Mouse (Mus musculus): ENCODE measurements at regions not wholly inside any gene's neighbourhood (a gene's known extent, or its start where the extent isn't known, plus 50 kb on each side); places are given as distances from the start of the nearest gene placed in this dataset.

- no peak overlapping the region for H3K4me2 ChIP-seq (ENCODE audit: low read depth)
- H3K36me3 ChIP-seq (ENCODE audit: insufficient read depth): no peaks in the 10 kb centered on the region
- no peak overlapping the region for H3K9ac ChIP-seq
- WGBS: 78% methylated on average over 5 of the region's 5 CpGs
- no peaks in the 10 kb centered on the region for H3K27me3 ChIP-seq (ENCODE audit: insufficient read depth, low read length)
- H3K4me1 ChIP-seq (ENCODE audit: insufficient read depth): no peaks in the 10 kb centered on the region
- no peak for DNase-seq
- H3K9me3 ChIP-seq (ENCODE audit: low read length): no peaks in the 10 kb centered on the region
- H3K27ac ChIP-seq (ENCODE audit: low read depth, low read length): no peak overlapping the region
- H3K4me3 ChIP-seq (ENCODE audit: low read depth, low read length): no peak overlapping the region
- no peak for TF ChIP-seq CTCF (IDR thresholded peaks at IDR 0.05; ENCODE audit: low read depth)
- ATAC-seq: no peak
These were observed 72.7 kb upstream of the Runx3 start for GRCm38 (mm10) chr4:135047771-135048170.

GRCm38 (mm10) chr4:135049924-135050323 lies 70.5 kb upstream of the Runx3 start:
- 58% methylated on average over 10 of the region's 10 CpGs for WGBS
- no peak for ATAC-seq
- no peak for DNase-seq
- no peak overlapping the region for H3K9ac ChIP-seq
- no peak overlapping the region for H3K4me3 ChIP-seq (ENCODE audit: low read depth, low read length)
- no peaks in the 10 kb centered on the region for H3K36me3 ChIP-seq (ENCODE audit: insufficient read depth)
- H3K4me2 ChIP-seq (ENCODE audit: low read depth): no peak overlapping the region
- no peak overlapping the region for H3K27ac ChIP-seq (ENCODE audit: low read depth, low read length)
- no peak for TF ChIP-seq CTCF (IDR thresholded peaks at IDR 0.05; ENCODE audit: low read depth)
- no peaks in the 10 kb centered on the region for H3K4me1 ChIP-seq (ENCODE audit: insufficient read depth)
- no peaks in the 10 kb centered on the region for H3K27me3 ChIP-seq (ENCODE audit: insufficient read depth, low read length)
- H3K9me3 ChIP-seq (ENCODE audit: low read length): no peaks in the 10 kb centered on the region

- Histone ChIP-seq H3K27ac (ENCODE audit: low read depth, low read length) (no peak overlapping the region), H3K36me3 (ENCODE audit: insufficient read depth) (no peaks in the 10 kb centered on the region), H3K9me3 (ENCODE audit: low read length) (no peaks in the 10 kb centered on the region), H3K4me3 (ENCODE audit: low read depth, low read length) (no peak overlapping the region), H3K27me3 (ENCODE audit: insufficient read depth, low read length) (no peaks in the 10 kb centered on the region), H3K4me1 (ENCODE audit: insufficient read depth) (no peaks in the 10 kb centered on the region), H3K9ac (no peak overlapping the region), H3K4me2 (ENCODE audit: low read depth) (no peak overlapping the region)
- no peak for DNase-seq
- TF ChIP-seq CTCF (IDR thresholded peaks at IDR 0.05; ENCODE audit: low read depth): no peak
- WGBS: 74% methylated on average over 11 of the region's 11 CpGs
- no peak for ATAC-seq
These were observed 69.0 kb upstream of the Runx3 start for GRCm38 (mm10) chr4:135051466-135051865.

- H3K27me3 ChIP-seq (ENCODE audit: insufficient read depth, low read length): no peaks in the 10 kb centered on the region
- H3K9ac ChIP-seq: no peak overlapping the region
- no peaks in the 10 kb centered on the region for H3K36me3 ChIP-seq (ENCODE audit: insufficient read depth)
- H3K27ac ChIP-seq (ENCODE audit: low read depth, low read length): no peak overlapping the region
- H3K9me3 ChIP-seq (ENCODE audit: low read length): no peaks in the 10 kb centered on the region
- no peak for ATAC-seq
- WGBS: 94% methylated on average over 11 of the region's 11 CpGs
- DNase-seq: no peak
- H3K4me1 ChIP-seq (ENCODE audit: insufficient read depth): no peaks in the 10 kb centered on the region
- H3K4me3 ChIP-seq (ENCODE audit: low read depth, low read length): no peak overlapping the region
- TF ChIP-seq CTCF (IDR thresholded peaks at IDR 0.05; ENCODE audit: low read depth): no peak
- H3K4me2 ChIP-seq (ENCODE audit: low read depth): no peak overlapping the region
These were observed 66.9 kb upstream of the Runx3 start for GRCm38 (mm10) chr4:135053585-135053984.

- Histone ChIP-seq H3K4me2 (ENCODE audit: low read depth) (no peak overlapping the region), H3K9me3 (ENCODE audit: low read length) (no peaks in the 10 kb centered on the region), H3K4me1 (ENCODE audit: insufficient read depth) (no peaks in the 10 kb centered on the region), H3K27ac (ENCODE audit: low read depth, low read length) (no peak overlapping the region), H3K27me3 (ENCODE audit: insufficient read depth, low read length) (no peaks in the 10 kb centered on the region), H3K9ac (no peak overlapping the region), H3K4me3 (ENCODE audit: low read depth, low read length) (no peak overlapping the region), H3K36me3 (ENCODE audit: insufficient read depth) (no peaks in the 10 kb centered on the region)
- no peak for TF ChIP-seq CTCF (IDR thresholded peaks at IDR 0.05; ENCODE audit: low read depth)
- ATAC-seq: no peak
- WGBS: 85% methylated on average over 10 of the region's 10 CpGs
- DNase-seq: no peak
These were observed 66.1 kb upstream of the Runx3 start for GRCm38 (mm10) chr4:135054353-135054752.

- no peaks in the 10 kb centered on the region for H3K27me3 ChIP-seq (ENCODE audit: insufficient read depth, low read length)
- no peak overlapping the region for H3K27ac ChIP-seq (ENCODE audit: low read depth, low read length)
- no peaks in the 10 kb centered on the region for H3K36me3 ChIP-seq (ENCODE audit: insufficient read depth)
- H3K9me3 ChIP-seq (ENCODE audit: low read length): no peaks in the 10 kb centered on the region
- no peak overlapping the region for H3K9ac ChIP-seq
- H3K4me1 ChIP-seq (ENCODE audit: insufficient read depth): no peaks in the 10 kb centered on the region
- no peak for TF ChIP-seq CTCF (IDR thresholded peaks at IDR 0.05; ENCODE audit: low read depth)
- no peak overlapping the region for H3K4me3 ChIP-seq (ENCODE audit: low read depth, low read length)
- no peak for ATAC-seq
- DNase-seq: no peak
- 94% methylated on average over 7 of the region's 7 CpGs for WGBS
- H3K4me2 ChIP-seq (ENCODE audit: low read depth): no peak overlapping the region
These were observed 64.1 kb upstream of the Runx3 start for GRCm38 (mm10) chr4:135056371-135056770.

GRCm38 (mm10) chr4:135057286-135057685 lies 63.2 kb upstream of the Runx3 start:
- DNase-seq (no peak), ATAC-seq (no peak)
- no peak overlapping the region for H3K9ac ChIP-seq
- no peaks in the 10 kb centered on the region for H3K9me3 ChIP-seq (ENCODE audit: low read length)
- H3K27me3 ChIP-seq (ENCODE audit: insufficient read depth, low read length): no peaks in the 10 kb centered on the region
- H3K4me3 ChIP-seq (ENCODE audit: low read depth, low read length): no peak overlapping the region
- H3K36me3 ChIP-seq (ENCODE audit: insufficient read depth): no peaks in the 10 kb centered on the region
- no peak for TF ChIP-seq CTCF (IDR thresholded peaks at IDR 0.05; ENCODE audit: low read depth)
- no peak overlapping the region for H3K27ac ChIP-seq (ENCODE audit: low read depth, low read length)
- H3K4me2 ChIP-seq (ENCODE audit: low read depth): no peak overlapping the region
- no peaks in the 10 kb centered on the region for H3K4me1 ChIP-seq (ENCODE audit: insufficient read depth)
- 90% methylated on average over 11 of the region's 11 CpGs for WGBS

GRCm38 (mm10) chr4:135058895-135059294 lies 61.6 kb upstream of the Runx3 start:
- Histone ChIP-seq H3K9me3 (ENCODE audit: low read length) (no peaks in the 10 kb centered on the region), H3K4me3 (ENCODE audit: low read depth, low read length) (no peak overlapping the region), H3K9ac (no peak overlapping the region), H3K4me2 (ENCODE audit: low read depth) (no peak overlapping the region), H3K27me3 (ENCODE audit: insufficient read depth, low read length) (no peaks in the 10 kb centered on the region), H3K27ac (ENCODE audit: low read depth, low read length) (no peak overlapping the region), H3K4me1 (ENCODE audit: insufficient read depth) (no peaks in the 10 kb centered on the region), H3K36me3 (ENCODE audit: insufficient read depth) (no peaks in the 10 kb centered on the region)
- no peak for TF ChIP-seq CTCF (IDR thresholded peaks at IDR 0.05; ENCODE audit: low read depth)
- DNase-seq (no peak), ATAC-seq (no peak)
- 66% methylated on average over 4 of the region's 4 CpGs for whole genome bisulfite sequencing
